Mouse (Mus musculus) lung, adult 2 months (tissue): ENCODE results near the gene Gm28308. TPM values are rescaled to one million over a fixed set of nuclear protein-coding genes. Genes with fewer than 3 reads are reported as not detected.

ENCODE experiments used
- DNase-seq: peaks from one replicate; pipeline ENCODE4 v3.0.0; 2022
- H3K4me1 ChIP-seq: fragments of 200-500 bp; 2 replicates; pipeline ENCODE4 v1.6.1; 2011; ENCODE audit warnings: low read length; ENCODE audit not compliant: control insufficient read depth, insufficient read depth
- H3K4me3 ChIP-seq: fragments of 200-500 bp; replicated peaks from 2 replicates; pipeline ENCODE3; 2011; ENCODE audit warnings: low read depth, mild to moderate bottlenecking, control low read depth, low read length; ENCODE audit errors: extremely low read depth
- CTCF ChIP-seq: fragments of 200-500 bp; IDR thresholded peaks from 2 replicates; pipeline ENCODE4 v1.5.1; 2011; ENCODE audit warnings: mild to moderate bottlenecking, low read length, control low read depth; ENCODE audit not compliant: insufficient read depth
- POLR2A ChIP-seq: fragments of 200-500 bp; IDR thresholded peaks from 2 replicates; pipeline ENCODE4 v1.6.1; 2011; ENCODE audit warnings: low read depth, mild to moderate bottlenecking, control low read depth, low read length, borderline replicate concordance; ENCODE audit errors: extremely low read depth
- WGBS: fragments of 180-500 bp; shearing (Covaris S2); methylation state at CpG from one replicate; pipeline ENCODE4 v1.1.7; 2018; 5-methylcytosine and 5-hydroxymethylcytosine counted together
- polyA plus RNA-seq: library from polyadenylated mRNA; depleted of rRNA; stranded (reverse); fragments of >200 nt; gene quantifications from 2 replicates; pipeline ENCODE4 v1.2.3, GENCODE M21; 2012

Gm28308 gene
- polyA plus RNA-seq, 1 experiment = 0.39 TPM

DNA sequence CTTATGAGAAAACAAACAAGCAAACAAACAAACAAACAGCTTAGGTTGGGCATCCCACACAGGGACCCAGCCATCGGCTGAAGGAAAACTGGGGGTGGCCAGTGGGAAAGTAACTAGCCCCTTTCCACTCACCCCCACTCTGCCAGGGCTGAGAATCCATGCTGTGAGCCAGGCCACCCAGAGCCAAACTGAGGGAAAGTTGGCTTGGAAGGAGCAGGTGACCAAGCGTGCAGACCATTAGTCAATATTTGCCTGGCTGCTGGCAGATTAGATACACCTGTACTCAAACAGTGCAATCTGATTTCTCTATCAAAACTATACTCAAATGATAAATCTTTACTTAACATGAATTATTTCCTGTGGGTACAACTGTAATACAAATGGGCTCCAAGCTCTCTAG lies 31.1 kb downstream of the Gm28308 start:
- 57% methylated on average over 2 of the region's 2 CpGs for WGBS
- no peak for DNase-seq
- no peaks in the 10 kb centered on the region for H3K4me1 ChIP-seq
- TF ChIP-seq POLR2A = no peak
- TF ChIP-seq CTCF = no peak
- H3K4me3 ChIP-seq = no peak overlapping the region

DNA sequence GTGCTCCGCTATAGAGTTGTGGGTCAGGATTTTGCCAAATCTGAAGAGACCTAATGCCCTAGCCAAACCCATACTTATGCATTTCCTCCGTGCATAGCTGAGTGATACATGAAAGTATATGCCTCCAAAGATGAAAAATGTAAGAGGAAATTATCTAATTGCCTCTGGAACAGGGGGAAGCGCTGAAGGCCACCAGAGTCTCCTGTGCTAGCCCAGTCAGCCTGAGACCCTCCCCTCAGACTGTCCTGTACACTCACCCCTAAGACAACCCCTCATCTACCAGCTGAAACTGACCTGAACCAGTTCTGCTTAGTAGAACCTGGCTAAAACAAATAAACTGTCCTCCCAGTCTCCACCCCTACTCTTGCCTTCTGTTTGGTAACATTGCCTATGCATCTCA lies 32.4 kb downstream of the Gm28308 start:
- WGBS = 35% methylated on average over 3 of the region's 3 CpGs
- Histone ChIP-seq H3K4me1 (peaks cover 2% of the 10 kb centered on the region; the same call in 1 of the 2 replicates), H3K4me3 (no peak overlapping the region)
- TF ChIP-seq POLR2A (no peak), CTCF (no peak)
- no peak for DNase-seq

- Histone ChIP-seq H3K4me1 (peaks cover 2% of the 10 kb centered on the region; the same call in 1 of the 2 replicates), H3K4me3 (peak overlapping the region; percentile 63)
- DNase-seq = no peak
- TF ChIP-seq CTCF (no peak), POLR2A (no peak)
- 32% methylated on average over 11 of the region's 11 CpGs for WGBS
Observed at GRCm38 (mm10) chr6:52180213-52180710, 32.9 kb downstream of the Gm28308 start.

DNA sequence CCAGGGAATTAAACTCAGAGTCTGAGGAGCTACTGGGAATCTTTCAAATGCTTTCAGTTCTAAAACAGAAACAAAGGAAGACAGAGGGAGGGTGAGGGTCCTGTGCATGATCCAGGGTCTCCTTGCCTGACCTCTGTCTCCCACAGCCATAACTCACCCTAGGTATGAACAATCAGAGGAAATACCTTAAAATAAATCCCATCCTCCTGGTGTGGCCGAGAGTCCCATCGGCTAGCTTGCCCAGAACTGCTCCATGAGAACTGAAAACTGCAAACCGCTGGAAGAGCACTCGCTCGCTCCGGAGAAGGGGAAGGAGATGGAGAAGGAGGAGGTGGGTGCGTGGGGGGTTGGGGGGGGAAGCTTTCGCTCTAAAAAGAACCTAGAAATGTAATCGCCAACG lies 33.4 kb downstream of the Gm28308 start:
- 20% methylated on average over 10 of the region's 10 CpGs for WGBS
- Histone ChIP-seq H3K4me1 (peaks cover 2% of the 10 kb centered on the region; the same call in 1 of the 2 replicates), H3K4me3 (peak overlapping the region; percentile 63)
- TF ChIP-seq POLR2A = no peak
- no peak for TF ChIP-seq CTCF
- peak; percentile 10 for DNase-seq

DNA sequence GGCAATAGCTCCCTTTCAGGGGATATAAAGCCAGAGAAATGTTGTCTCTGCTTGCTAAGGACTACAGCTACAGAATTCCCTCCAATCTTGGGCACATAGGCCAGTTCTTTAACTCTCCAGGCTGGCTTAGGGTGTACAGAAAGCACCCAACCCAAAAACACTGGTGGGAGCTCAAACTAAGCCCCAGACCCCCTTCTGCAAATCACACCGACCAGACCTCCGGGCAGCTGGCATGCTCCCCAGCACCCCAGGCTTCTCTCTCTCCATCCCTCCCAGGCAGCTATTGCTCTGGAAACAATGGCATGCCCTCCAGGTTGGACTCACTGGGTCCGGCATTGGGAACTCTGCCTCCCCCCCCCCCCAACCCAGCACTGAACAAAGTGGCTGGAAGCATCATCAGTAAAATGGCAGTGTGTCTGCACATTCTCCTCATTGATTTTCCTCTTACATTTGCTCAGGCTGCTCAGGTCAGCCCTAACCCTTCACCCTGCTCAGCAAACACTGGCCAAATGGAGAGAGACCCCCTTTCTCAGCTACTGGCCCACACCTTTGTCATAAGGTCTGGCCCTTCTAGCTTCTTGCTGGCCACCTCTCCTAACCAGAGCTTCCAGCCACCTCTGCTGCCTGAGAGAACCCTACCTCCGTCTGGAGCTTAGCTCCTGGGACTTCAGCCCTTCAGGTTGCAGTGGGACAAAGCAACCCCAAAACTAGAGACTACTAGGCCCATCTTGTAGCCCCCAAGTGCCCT lies 34.0 kb downstream of the Gm28308 start:
- DNase-seq = peak; percentile 25
- no peak for TF ChIP-seq CTCF
- peak overlapping the region; percentile 63 for H3K4me3 ChIP-seq
- H3K4me1 ChIP-seq = peaks cover 2% of the 10 kb centered on the region; the same call in 1 of the 2 replicates
- 21% methylated on average over 4 of the region's 4 CpGs for WGBS

DNA sequence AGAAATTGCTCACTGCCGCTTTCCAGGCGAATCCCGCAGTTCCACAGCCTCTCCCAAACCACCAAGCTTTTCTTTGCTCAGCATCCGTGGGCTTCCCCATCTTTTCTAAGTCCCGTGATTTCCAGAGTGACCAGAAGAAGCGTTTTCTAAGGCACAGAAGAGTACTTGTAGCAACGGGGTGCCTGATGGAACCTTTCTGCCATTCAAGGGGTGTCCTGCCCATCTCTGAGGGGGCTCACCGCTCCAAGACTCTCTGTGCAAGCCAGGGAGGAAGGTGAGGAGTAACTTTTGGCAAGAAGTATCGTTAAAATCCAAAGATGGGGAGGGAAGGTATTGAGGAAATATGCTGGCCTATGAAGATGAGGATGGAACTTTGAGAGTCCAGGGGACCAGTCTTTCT lies 35.3 kb downstream of the Gm28308 start:
- TF ChIP-seq POLR2A (no peak), CTCF (no peak)
- peak; percentile 13 for DNase-seq
- peaks cover 2% of the 10 kb centered on the region; the same call in 1 of the 2 replicates for H3K4me1 ChIP-seq
- 23% methylated on average over 9 of the region's 9 CpGs for WGBS
- H3K4me3 ChIP-seq = peak overlapping the region; percentile 58

DNA sequence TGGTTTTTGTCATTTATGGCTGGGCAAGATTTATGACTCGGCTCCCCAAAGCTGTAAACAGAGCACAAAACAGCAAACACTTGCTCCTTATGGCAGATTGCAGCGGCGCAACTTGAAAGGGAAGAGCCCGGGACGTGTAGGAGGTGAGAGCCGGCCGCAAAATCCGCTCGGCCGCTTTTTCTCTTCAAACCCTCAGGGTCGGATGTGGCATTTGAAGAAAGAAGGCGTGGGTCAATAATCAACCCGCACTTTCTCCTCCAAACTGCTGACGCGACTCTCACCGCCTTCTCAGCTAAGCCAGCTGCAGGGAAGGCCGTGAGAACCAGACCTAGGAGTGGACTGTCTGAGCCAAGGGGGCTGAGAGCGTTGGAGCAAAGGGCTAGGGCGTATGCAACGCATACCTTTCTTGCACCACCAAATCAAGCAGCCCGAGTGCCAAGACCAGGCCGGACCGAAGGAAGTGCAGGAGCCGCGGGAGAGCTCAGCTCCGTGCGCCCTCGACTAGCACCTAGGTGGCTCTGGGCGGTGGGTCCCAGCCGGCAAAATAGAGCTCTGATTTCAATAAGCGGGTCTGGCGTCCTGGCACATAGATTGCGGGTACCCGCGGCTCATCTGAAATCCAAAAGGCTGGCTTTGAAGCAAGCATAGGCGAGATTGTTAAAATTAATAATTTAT lies 35.9 kb downstream of the Gm28308 start, which contains the start of gene 5730596B20Rik:
TSS of gene 5730596B20Rik (plus strand) at position 438 of the 675 bp plus-strand sequence.
- 16% methylated on average over 36 of the region's 36 CpGs for WGBS
- TF ChIP-seq POLR2A (peak; percentile 20; the same call in 1 of the 2 replicates), CTCF (no peak)

GRCm38 (mm10) chr6:52176391-52176790 lies 36.7 kb downstream of the Gm28308 start:
- TF ChIP-seq CTCF (no peak), POLR2A (no peak)
- 14% methylated on average over 6 of the region's 6 CpGs for WGBS
- Histone ChIP-seq H3K4me3 (peak overlapping the region; percentile 60), H3K4me1 (peaks cover 4% of the 10 kb centered on the region; the same call in 1 of the 2 replicates)
- DNase-seq = no peak

More for the DNA sequence above, 35.9 kb downstream of the Gm28308 start, which contains the start of gene 5730596B20Rik:
- peak within 1 kb of the TSS; percentile 60 for H3K4me3 ChIP-seq
- peaks cover 4% of the 10 kb centered on the region; the same call in 1 of the 2 replicates for H3K4me1 ChIP-seq
- DNase-seq = no peak

DNA sequence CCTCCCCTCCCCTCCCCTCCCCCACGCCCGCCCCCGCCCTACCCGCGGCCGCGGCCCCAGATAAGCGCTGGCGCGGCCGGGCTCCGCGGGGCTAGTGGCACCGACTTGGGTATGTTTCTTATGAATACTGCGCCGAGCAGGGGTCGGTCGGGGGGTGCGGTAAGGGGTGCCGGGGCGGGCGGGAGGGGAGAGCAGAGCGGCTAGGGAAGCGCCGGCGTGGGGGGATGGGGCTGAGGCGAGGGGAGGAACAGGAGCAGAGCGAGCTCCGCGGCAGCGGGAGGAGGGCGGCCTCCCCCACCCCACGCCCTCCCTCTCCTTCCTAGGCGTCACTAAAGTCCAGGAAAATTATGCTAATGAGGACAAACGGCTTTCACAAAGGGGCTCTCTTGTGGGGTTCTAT lies 37.3 kb downstream of the Gm28308 start:
- Histone ChIP-seq H3K4me3 (peak overlapping the region; percentile 44), H3K4me1 (peaks cover 4% of the 10 kb centered on the region; the same call in 1 of the 2 replicates)
- no peak for TF ChIP-seq POLR2A
- TF ChIP-seq CTCF = no peak
- WGBS = 11% methylated on average over 30 of the region's 35 CpGs
- no peak for DNase-seq
